Mouse (Mus musculus) c-Kit-positive CD71-negative TER-119-negative erythroid progenitor cells, embryonic 14.5 days (primary cell): ENCODE data around the gene Gtpbp4.
"Not testable (repeated sequence)": the region's sequence is repeated elsewhere in the genome, so short reads cannot be mapped to it uniquely, and the experiment has no call there.

Experiments used
- DNase-seq: peaks from one replicate; pipeline ENCODE4 v3.0.0-alpha.2; 2013; ENCODE audit warnings: low read depth

Gene Gtpbp4

GRCm38 (mm10) chr13:8972369-8972768, 23.5 kb downstream of the Gtpbp4 start:
- DNase-seq, result no peak

GRCm38 (mm10) chr13:8967742-8968141, 28.1 kb downstream of the Gtpbp4 start:
- no peak for DNase-seq

- no peak for DNase-seq
Observed at GRCm38 (mm10) chr13:8965224-8965623, 30.7 kb downstream of the Gtpbp4 start.

- not testable (repeated sequence) for DNase-seq
Observed at GRCm38 (mm10) chr13:8962266-8962665, 33.6 kb downstream of the Gtpbp4 start.

- not testable (repeated sequence) for DNase-seq
Observed at GRCm38 (mm10) chr13:8961128-8961888, 34.6 kb downstream of the Gtpbp4 start.

GRCm38 (mm10) chr13:8959554-8959953, 36.3 kb downstream of the Gtpbp4 start:
- DNase-seq, result not testable (repeated sequence)

GRCm38 (mm10) chr13:8959058-8959457, 36.8 kb downstream of the Gtpbp4 start:
- DNase-seq, result not testable (repeated sequence)

- DNase-seq, result not testable (repeated sequence)
Observed at GRCm38 (mm10) chr13:8956873-8957272, 39.0 kb downstream of the Gtpbp4 start.

GRCm38 (mm10) chr13:8955127-8955526, 40.8 kb downstream of the Gtpbp4 start:
- DNase-seq, result not testable (repeated sequence)

- DNase-seq, result not testable (repeated sequence)
Observed at GRCm38 (mm10) chr13:8952563-8952962, 43.3 kb downstream of the Gtpbp4 start, which contains the start of gene Idi2. Gene Idi2 (plus strand): TSS chr13:8952863.

GRCm38 (mm10) chr13:8948131-8948530, 47.8 kb downstream of the Gtpbp4 start, which contains the start of gene Gm9745:
Gene Gm9745 (minus strand): TSS chr13:8948231.
- not testable (repeated sequence) for DNase-seq

- DNase-seq, result not testable (repeated sequence)
Observed at GRCm38 (mm10) chr13:8943828-8944227, 52.1 kb downstream of the Gtpbp4 start.

- DNase-seq, result not testable (repeated sequence)
Observed at GRCm38 (mm10) chr13:8941701-8942100, 54.2 kb downstream of the Gtpbp4 start.

- not testable (repeated sequence) for DNase-seq
Observed at GRCm38 (mm10) chr13:8941110-8941509, 54.8 kb downstream of the Gtpbp4 start.

GRCm38 (mm10) chr13:8937611-8938140, 58.2 kb downstream of the Gtpbp4 start:
- not testable (repeated sequence) for DNase-seq

- DNase-seq, result no peak
Observed at GRCm38 (mm10) chr13:8933499-8933898, 62.4 kb downstream of the Gtpbp4 start.
